ENCODE assay signal across 10 mouse cellular contexts in the genomic region with DNA sequence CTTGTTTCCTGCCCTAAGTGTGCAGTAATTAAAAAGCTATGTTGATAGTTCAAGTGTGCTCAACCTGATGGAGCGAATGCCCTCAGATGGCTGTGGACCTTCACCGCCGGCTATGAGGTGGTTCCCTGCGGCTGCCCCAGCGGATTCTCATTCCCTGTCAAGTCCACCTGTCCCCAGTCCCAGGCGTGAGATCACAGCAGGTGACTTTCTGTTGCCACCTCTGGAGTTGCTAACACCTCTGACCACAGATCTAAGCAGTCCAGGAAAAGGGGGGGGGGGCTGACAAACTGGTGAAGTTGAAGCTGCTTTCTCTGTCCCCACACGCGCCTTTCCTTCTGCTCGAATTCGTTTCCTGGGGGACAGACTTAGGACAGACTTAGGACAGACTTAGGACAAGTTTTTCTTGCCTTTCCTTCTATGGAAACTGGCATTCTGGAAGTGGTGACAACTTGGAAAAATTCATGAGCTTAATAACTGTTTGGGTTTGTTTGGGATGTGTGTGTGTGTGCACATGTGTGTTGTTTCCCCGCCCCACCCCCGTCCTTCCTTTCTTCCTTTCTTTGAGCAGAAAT. TPM values are rescaled to one million over a fixed set of nuclear protein-coding genes. Genes with fewer than 3 reads are reported as not detected.
DNase-seq lines count a peak whose midpoint lies in the region; ATAC-seq and TF ChIP-seq lines count a peak whose summit lies in the region.
"Had no signal": no experiment of that assay in that cellular context is flagged by ENCODE, and none has a peak within 500 bp of the region (broad histone marks: within the 10 kb centered on the region; RNA-seq: fewer than 3 reads in every experiment).

No protein-coding gene starts in this region.

- H3K27ac ChIP-seq in neural tube, embryonic 11.5 days (ENCODE audit: low read depth, low read length) = no peak overlapping the region

- TF ChIP-seq POLR2A in lung, adult 2 months (IDR thresholded peaks at IDR 0.05; ENCODE audit: borderline replicate concordance, extremely low read depth, low read depth, low read length) = no peak

- peaks cover 53% of the 10 kb centered on the region for H3K27me3 ChIP-seq in neural tube, embryonic 11.5 days (ENCODE audit: control insufficient read depth, insufficient read depth, low read length)

- TF ChIP-seq CTCF in lung, adult 2 months (IDR thresholded peaks at IDR 0.05; ENCODE audit: insufficient read depth, low read length) = no peak

- no peak overlapping the region for H3K4me3 ChIP-seq in lung, adult 2 months (replicated peaks; ENCODE audit: extremely low read depth, low read depth, low read length)
- H3K4me3 ChIP-seq in neural tube, embryonic 11.5 days (ENCODE audit: low read depth, low read length) = no peak overlapping the region

- WGBS in lung, adult 2 months = 48% methylated on average over 12 of the region's 12 CpGs
- WGBS in neural tube, embryonic 11.5 days = 3% methylated on average over 12 of the region's 12 CpGs

- no peak overlapping the region for H3K4me2 ChIP-seq in neural tube, embryonic 11.5 days (ENCODE audit: low read depth)

- no peak overlapping the region for H3K9ac ChIP-seq in neural tube, embryonic 11.5 days (ENCODE audit: low read length)

- no peaks in the 10 kb centered on the region for H3K9me3 ChIP-seq in neural tube, embryonic 11.5 days (ENCODE audit: control insufficient read depth, low read length)

- no peak for ATAC-seq in neural tube, embryonic 11.5 days (ENCODE audit: insufficient read depth, low FRiP score, low TSS enrichment)
- no peak for ATAC-seq in erythroid progenitor cell, adult 5-6 weeks (replicated peaks; ENCODE audit: low FRiP score, poor library complexity, severe bottlenecking)

- no peaks in the 10 kb centered on the region for H3K36me3 ChIP-seq in neural tube, embryonic 11.5 days (ENCODE audit: control insufficient read depth, insufficient read depth, low read length)

- H3K4me1 ChIP-seq in lung, adult 2 months (ENCODE audit: control insufficient read depth, insufficient read depth, low read length) = no peaks in the 10 kb centered on the region
- H3K4me1 ChIP-seq in neural tube, embryonic 11.5 days (ENCODE audit: control insufficient read depth, insufficient read depth, low read length) = peaks cover 11% of the 10 kb centered on the region; the same call in 1 of the 2 replicates

- peak; percentile 5 for DNase-seq in cerebellum, adult 8-10 months
- no peak for DNase-seq in cerebellum, adult 9-11 months
- peak; percentile 56 for DNase-seq in lung, adult 2 months
- no peak for DNase-seq in lung, postnatal 14 days
- peak; percentile 18 for DNase-seq in kidney, postnatal 10 days
- DNase-seq in neural tube, embryonic 11.5 days (ENCODE audit: low spot score) = peak; percentile 46
- no peak for DNase-seq in right cerebral cortex, postnatal 25 days
- DNase-seq: adrenal gland, postnatal 14 days; left cerebral cortex, postnatal 4 days had no signal

RNA-seq across cellular contexts. Expression of gene Mecom, which starts 35.3 kb away (rescaled TPM):
- 13.5 and 16.0 TPM in 2 replicates for polyA plus RNA-seq in lung, adult 2 months (2012; rRNA removed)
- 31.8 and 32.1 TPM in 2 replicates for polyA plus RNA-seq in neural tube, embryonic 11.5 days (2014; fragmentation: Nextera tagmentation; extraction: Ambion mirVana)
- total RNA-seq in erythroid progenitor cell, adult 5-6 weeks (2015; ENCODE audit: low replicate concordance) = not detected in 2 replicates
- total RNA-seq in erythroid progenitor cell, adult 5-6 weeks (2017; ENCODE audit: low replicate concordance) = 0.64 and 0.68 TPM in 2 replicates

Comparison
In these comparisons a context has a peak if more than half of its experiments do, and no peak if none do; other contexts are left out.
1. DNase-seq: peak in cerebellum, adult 8-10 months (single experiment), lung, adult 2 months (single experiment), kidney, postnatal 10 days (single experiment) and neural tube, embryonic 11.5 days (single experiment); none in cerebellum, adult 9-11 months (single experiment), lung, postnatal 14 days (single experiment) and right cerebral cortex, postnatal 25 days (single experiment).